Mouse (Mus musculus) forelimb bud, embryonic 11.5 days (tissue): ENCODE results near the gene Simc1.

Experiments used
- DNase-seq: peaks from one replicate; pipeline ENCODE4 v3.0.0-alpha.2; 2012; ENCODE audit warnings: low read depth, low spot score

The Simc1 gene

DNA sequence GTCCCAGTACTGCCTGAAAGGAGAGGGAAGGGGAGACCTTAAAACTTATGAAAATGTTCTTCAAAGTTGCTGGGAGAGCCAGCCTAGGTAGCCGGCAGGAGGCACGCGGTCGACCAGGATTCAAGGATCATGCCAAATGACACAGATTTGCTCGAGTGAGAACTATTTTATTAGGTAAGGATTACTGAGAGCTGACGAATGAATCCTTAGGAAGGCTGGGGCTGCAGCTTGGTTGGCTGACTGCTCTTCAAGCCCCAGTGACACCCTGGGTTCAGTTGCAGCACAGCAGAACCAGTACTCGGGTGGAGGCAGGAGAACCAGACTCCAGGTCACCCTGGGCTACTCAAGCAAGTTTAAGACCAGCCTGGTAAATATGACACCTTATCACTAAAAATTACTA lies 44.5 kb downstream of the Simc1 start:
- no peak for DNase-seq

DNA sequence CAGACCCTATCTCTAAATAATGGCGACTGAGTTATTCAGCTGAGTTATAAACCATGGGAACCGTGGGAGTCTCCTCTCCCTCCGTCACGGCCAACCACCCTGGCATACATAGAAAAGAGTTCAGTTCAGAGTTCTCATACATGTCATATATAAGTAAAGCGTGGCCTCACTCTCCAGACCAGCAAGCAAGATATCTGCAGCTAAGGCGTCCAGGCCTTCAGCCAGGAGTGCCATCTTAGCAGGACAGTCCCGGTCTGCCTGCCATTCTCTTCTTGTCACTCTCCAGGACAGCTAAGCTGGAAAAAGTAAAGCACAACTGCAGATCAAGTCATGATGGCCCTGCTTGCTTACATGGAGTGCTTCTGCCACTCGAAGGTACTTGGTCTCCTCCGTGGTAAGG lies 52.6 kb downstream of the Simc1 start:
- no peak for DNase-seq

DNA sequence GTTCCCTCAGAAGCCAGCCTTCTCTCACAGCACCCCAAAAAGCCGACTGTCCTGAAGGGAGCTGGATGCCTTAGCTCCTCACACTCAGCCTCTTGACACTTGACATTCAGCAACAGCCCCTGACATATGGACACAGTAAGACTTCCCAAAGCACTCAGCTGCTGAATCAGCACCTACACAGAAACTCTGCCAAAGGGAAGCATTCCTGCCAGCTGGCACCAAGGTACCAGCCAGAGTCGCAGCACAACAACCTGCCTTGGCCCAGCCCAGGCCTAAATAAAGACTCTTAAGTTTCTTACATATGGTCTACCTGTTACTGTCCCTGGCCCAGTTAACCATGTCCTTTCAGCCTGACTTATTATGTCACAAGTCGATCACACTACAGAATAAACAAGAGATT lies 53.2 kb downstream of the Simc1 start:
- DNase-seq = no peak

DNA sequence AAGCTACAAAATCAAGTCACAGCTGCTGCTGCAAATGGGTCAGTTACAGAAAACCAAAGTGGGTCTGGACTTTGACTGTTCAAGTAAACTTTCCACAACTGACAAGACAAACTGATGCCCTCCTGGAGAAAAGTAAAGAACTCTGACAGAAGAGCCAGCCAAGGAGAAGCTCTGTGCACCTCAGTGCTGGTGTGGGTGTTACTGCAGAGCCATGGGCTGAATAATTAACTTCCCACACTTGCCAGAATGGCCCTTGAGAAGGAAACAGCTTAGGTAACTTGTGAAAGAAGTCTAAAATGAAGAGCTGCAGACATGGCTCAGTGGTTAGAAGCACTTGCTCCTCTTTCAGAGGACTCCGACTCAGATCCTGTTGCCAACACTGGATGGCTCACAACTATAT lies 54.1 kb downstream of the Simc1 start:
- no peak for DNase-seq

DNA sequence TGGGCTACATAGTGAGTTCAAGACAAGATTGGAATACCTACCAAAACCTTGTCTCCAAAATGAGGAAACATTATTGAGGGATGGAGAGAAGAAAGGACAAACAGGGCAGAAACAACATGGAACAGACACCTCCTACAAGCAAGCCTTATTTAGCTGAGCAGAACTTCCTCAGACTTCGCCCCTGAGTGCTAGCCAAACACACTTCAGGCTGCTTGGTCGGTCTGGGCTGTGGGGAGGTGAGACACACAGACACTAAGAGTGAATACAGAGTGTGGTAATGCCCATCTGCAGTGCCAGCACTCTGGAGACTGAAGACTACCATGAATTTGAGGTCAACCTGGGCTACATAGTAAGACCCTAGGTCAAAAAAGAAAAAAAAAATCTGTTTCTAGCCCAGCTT lies 56.1 kb downstream of the Simc1 start:
- DNase-seq = no peak

DNA sequence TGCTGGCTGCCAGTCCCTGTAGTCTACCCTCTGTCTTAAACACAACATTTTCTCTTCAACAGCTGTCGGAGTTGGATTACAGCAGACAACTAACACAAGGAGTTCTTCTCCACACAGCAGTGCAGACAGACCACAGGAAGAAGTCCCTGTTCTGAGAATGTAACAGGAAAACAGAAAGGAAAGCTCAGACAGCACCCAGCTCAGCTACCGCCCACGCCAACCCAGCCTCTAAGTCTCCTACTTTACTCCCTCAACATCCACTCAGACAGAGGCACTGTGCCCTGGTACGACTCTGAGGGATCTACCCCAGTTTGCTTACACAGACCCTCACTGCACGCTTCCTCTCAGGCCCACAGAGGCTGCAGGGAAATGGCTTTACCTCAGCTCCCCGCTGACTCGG lies 57.0 kb downstream of the Simc1 start:
- DNase-seq = no peak

DNA sequence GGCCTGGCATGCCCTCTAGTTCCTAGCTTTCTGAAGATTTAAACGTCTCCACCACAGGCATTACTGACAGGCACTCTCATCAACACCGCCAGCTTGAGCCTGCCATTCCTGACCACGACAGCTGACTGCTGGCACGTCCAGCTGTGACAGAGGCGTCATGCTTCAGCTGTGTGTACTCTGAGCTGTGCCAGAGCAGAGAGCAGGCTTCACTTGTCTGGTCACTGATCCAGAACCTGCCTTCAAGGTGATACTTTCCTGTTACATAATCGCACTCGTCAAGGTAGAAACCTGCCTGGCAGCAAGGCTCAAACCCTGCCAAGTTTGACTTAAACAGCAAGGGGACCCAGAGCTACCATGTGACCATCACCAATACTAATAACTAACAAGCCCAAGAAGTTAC lies 59.0 kb downstream of the Simc1 start:
- no peak for DNase-seq

DNA sequence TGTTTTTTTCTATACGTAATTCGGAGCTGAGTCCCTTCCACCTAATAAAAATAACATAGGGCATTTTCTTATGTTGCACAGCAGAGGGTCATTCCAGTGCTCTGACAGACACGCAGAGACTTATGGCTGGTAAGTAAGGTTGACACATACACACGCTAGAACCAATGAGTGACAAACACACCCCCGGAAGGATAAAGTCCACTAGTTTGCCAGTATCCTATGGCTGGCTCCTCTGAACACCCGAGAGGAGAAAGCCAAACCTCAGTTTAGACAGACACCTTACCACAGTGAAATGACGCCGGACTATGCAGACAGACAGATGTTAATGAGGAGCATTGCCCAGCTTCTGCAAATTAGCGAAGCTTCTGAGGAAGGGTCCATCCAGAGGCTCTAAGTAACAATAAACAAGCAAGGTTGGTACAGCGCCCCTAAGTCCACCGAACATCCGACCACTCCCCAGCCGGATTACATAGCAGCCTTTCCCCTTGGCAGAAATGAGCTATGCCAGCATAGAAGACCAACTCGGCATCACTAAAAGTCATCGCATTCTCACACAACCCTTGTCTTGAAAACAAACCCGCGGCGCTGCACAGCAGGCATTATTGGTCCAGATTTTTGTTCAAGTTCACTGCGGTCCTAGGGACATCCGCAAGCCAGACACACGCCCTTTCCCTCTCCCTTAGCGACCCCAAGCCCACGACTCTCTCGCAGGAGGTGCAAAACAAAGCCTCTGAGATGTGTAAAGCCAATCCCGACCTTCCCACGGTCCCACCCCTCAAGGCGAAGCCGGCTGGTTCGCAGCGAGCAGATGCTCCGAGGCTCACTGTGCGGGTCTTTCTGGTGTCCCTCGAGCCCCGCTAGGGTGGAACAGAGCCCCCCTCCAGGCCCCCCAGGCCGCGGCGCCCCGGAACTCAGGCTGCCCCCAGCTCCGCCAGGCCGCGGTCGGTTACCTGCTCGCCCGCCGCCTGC lies 60.9 kb downstream of the Simc1 start:
- no peak for DNase-seq

DNA sequence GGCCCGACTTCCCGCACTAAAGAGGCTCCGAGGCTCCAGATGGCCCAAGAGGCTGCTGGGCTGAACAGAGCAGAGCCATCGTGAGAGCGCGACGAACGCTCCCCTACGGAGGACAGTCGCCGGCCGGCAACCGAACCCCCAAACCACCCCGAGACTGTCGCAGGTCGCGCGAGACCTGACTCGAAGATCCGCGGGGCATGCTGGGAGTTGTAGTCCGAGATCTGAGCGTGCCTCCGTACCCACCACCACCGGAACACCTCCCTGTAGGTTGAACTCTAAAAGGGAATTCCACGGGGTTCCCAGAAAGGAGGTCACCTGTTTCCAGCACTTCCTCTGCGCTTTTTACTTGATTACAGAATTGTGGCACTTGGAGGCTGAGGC lies 61.6 kb downstream of the Simc1 start, which contains the start of gene 4833439L19Rik:
4833439L19Rik (minus strand) TSS at position 235 of the 381 bp plus-strand sequence.
- peak; percentile 93 for DNase-seq

DNA sequence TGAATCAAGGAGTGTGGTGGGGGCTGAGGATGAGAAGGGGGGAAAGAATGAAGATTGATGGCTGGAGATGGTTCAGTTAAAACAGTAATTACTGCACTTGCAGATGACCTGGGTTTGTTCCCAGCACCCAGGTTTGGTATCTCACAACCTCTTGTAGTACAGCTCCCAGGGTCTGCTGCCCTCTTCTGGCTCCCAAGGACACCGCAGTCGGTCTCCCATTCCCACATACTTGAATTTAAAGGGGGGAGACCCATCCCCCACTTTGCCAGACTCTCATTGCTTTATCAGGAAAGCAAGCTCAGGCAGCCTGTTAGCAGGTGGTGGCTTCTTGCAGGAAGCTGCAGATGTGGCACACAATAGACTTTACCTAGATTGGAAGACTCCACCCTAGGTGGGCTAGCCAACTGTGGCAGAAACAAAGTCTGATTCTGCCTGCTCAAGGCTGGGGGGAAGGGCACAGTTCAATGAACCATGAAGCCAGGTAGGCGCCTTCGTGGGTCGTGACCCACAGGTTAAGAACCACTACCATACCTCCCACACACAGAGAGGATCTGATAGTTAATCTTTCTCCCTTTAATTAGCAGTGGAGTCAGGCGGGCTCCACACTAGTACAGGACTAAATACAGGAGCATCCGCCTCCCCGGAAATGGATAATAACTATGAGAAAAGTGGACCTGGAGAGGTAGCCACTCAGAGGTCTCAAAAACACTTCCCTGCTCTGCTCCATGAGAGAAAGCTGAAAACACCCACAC lies 62.2 kb downstream of the Simc1 start:
- DNase-seq = peak; percentile 64

DNA sequence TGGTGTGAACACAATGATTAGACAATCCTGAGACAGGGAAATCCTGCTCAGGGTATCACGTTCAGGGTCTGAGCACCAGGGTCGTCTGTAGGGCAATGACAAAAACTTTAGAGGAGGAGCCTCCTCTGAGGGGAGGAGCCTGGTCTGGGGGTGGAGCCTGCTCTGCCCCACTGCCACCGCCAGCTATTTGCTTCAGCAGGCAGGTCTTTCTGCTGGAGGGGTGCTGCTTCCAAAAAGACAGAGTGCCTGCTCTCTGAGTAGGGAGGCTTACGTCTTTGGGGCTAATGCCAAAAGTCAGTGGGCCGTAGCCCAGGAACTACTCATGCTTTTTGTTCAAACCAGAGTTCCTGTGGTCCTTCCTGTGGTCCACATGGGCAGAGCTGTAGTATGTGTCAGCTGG lies 64.8 kb downstream of the Simc1 start:
- DNase-seq = no peak

DNA sequence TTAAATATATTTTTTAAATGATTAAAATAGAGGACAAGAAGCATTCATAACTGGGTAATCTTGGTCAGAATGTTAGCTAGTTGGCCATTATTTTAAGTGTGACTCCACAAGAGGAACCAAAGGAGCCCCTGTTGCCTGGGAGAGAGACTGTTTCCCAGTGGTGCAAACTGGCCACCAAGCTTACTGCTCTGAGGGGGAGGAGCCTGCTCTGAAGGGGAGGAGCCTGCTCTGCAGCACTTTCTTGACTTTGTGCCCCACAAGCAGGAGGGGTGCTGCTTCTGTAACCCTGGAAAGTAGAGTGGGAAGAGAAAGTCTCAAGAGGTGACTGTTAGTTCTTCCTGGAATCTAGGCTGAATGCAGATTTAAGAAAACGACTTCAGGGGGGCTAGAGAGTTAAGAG lies 65.7 kb downstream of the Simc1 start:
- no peak for DNase-seq

DNA sequence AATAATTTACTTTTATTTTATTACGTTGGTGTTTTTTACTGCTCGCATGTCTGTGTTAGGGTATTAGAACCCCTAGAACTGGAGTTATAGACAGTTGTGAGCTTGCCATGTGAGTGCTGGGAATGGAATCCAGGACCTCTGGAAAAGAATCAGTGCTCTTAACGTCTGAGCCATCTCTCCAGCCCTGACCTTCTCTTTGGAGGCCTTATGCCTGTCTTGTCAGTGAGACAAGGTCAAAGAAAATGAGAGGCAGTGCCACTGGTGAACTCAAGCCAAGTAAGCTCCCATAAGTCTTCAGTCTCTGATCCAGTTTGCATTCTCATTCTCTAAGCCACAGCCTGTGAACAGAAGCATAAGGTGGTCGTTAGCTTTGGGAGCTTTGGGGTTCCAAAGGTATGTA lies 67.2 kb downstream of the Simc1 start:
- DNase-seq = no peak

DNA sequence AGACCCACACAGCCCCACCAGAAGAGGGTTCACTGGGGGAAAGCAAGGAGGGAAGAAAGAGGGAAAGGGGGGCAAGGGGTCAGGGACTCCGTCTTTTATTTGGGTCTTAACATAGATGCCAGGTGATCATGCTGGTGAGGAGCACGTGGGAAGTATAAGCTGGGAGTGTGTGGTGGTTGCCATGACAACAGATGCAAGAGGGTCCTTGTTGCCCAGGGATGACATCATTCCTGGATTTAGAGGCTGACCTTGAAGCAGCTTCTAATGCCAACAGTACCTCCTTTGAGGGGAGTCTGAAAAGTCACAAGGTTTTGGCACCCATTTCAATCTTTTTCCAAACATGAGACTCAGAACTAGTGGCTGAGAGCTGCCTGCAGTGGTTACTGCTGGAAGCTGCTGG lies 68.1 kb downstream of the Simc1 start:
- DNase-seq = no peak

DNA sequence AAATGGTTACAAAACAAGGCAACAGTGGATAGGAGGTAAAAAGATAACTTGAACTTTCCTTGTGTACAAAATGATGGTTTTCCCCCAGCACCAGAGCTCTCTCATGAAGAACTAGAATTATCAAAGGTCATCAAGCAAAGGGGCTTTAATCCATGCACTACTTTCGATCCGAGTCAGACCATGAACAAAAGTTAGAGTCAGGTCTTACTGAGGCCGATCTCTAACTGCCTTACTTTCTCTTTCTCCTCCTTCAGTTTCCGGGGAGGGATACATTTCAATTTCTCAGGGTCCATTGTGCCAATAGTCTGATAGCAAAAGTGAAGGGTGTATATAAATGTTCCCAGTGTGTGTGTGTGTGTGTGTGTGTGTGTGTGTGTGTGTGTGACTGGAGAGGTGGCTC lies 69.0 kb downstream of the Simc1 start:
- DNase-seq = no peak

DNA sequence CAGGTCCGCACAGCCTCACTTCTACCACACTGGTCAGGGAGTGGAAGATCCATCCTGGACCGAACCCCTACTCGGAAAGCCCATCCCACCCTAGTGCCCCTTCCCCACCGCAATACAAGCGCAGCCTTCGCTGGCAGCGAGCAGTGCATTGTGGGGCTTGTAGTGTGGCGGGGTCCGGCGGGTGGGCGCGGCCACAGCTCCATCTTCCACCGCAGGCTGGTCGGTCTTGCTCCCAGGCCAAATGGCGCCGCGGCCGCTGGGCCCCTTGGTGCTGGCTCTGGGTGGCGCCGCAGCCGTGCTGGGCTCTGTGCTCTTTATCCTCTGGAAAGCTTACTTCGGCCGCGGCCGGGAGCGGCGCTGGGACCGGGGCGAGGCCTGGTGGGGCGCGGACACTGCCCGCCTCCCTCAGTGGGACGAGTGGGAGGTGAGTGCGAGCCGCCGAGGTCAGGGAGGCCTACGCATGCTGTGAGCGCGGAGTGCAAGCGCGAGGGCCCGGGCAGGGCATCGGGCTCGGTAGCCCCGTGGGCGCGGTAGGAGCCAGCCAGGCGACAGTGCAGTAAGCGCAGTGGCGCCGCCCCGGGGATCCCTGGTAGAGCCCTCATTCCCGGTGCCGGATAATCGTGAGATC lies 71.4 kb downstream of the Simc1 start, which contains the start of gene Arl10:
Arl10 (plus strand) TSS at position 162 of the 628 bp plus-strand sequence.
- DNase-seq = peak; percentile 68

DNA sequence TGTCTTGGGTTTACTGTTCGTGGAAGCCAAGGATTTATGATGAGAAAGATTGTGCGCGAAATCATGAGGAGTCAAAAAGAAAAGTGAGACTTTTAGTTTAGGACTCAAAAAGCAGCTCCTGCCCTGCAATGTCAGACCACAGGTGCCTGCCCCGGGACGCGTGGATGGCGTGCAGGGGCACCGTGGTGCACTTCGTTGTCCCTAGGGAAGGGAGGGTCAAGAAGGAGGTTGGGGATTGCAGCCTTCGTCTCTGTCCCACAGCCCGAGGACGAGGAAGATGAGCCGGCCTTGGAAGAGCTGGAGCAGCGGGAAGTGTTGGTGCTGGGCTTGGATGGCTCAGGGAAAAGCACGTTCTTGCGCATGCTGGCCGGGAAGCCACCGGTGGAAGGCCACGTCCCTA lies 71.9 kb downstream of the Simc1 start:
- no peak for DNase-seq

DNA sequence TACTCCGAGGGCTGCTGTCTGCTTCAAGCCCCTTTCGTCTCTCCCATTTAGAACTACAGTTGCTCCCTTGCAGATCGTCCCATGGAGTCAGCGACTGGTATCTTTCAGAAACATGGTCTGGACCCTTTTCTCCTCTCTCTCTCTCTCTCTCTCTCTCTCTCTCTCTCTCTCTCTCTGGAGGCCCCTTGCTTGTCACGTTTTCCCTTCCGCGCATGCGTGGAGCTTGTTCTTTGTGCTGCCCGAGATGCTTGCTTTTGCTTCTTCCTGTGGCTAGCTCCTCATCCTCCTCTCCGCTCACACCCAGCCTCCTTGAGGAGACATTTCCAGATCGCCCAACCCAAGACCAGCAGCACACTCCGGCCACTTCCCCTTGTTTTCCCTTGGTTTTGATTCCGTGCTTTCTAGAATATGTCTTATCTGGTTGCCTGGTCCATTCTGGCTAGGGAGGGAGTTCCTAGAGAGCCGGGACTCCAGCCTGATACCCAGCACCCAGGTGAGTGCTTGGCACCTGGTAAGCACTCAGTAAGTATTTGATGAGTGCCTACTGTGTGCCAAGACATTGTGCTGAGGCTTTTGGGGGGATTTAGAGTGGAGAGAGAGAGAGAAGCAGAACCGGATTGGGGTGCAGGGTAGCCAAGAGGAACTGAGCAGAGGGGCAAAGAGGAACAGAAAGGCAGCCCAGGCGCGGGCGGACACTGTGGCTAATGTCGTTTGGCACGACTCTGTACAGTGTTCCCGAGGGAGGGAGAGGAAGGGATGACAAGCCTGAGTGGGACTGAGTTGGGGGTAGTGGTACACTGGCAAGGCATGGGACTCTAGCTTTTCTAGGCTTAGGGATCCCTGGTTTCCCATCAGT lies 74.3 kb downstream of the Simc1 start:
- no peak for DNase-seq

DNA sequence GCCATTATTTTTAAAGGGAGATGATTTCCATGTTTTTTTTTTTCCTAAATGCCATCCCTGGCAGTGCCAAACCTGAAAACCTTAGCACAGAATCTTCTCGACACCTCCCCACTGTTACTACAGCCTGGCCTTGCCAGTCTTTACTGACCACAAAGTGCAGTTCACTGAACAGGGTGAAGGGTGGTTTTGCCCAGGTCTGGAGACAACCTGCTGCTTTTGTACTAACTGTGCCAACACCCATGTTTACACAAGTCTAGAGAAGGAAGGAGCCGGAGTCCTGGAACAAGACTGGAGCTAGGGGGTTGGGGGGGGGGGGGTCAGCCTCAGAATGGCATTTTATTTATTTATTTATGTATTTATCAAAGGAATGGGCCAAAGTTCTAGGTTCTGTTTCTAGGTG lies 77.8 kb downstream of the Simc1 start:
- DNase-seq = no peak

DNA sequence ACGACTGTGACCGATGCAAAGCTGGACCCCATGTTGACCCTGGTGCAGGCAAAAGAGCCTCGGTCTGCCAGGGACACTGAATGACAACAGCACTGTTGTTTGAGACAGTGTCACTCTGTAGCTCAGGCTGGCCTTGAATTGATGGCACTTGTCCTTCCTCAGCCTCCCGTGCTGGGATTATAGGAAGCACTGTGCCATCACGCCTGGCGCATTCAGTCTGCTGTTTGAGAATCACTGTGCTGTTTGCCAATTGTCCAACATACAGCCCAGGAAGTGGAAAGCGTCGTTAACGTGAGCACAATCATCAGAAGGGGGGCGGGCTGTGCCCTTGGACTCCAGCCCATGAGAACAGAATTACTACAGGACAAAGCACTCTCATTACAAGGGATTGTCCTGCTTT lies 78.5 kb downstream of the Simc1 start:
- DNase-seq = no peak

DNA sequence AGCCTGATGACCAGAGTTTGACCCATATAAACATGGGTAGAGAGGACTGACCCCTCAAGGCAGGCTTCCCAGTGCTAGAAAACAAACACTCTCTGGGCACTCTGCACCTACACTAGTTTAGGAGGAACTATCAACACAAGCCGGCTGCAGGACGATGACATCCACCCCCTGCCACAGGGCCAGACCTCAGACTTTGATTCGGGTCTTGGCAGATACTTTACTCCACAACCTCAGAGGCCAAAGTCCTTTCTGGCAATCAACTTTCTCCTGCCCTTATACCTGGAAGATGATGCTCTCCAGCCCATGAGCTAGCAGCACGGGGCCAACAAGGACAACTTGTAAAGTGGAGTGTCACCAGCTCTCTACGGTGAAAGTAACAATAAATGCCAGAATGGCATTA lies 79.3 kb downstream of the Simc1 start:
- no peak for DNase-seq
